Mouse (Mus musculus): ENCODE results near the gene Adamtsl2. TPM values are rescaled to one million over a fixed set of nuclear protein-coding genes. Genes with fewer than 3 reads are reported as not detected.

Gene Adamtsl2
- total RNA-seq (2021), result 10 to 100 TPM in 1 of 2 experiments, 1 to 10 TPM in 1; 8.7 to 19.4 TPM

DNA sequence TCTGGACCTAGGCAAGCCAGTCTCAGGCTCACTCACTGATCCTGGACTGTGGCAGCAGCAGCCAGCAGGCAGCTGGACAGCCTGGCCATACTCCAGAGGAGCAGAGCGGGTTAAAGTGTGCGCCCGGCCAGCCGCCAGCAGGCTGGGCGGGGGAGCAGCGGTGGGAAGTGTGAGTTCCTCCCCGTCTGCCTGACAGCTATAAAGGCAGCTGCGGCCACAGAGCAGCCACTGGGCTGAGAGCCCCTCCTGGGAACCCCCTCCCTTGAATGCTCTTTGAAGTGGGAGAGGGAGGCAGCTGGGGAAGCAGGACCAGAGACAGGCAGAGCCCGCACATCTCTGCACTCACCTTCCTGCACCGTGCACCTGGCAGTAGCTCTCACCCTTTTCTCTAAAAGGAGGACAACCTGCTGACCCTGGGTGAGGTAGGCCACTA, at the start of gene Adamtsl2:
Gene Adamtsl2 (plus strand): TSS at position 228 of the 433 bp plus-strand sequence.
- peak; percentile 93 to 94 for DNase-seq
- intact Hi-C loops (cut with DNase I), result no loop called here

DNA sequence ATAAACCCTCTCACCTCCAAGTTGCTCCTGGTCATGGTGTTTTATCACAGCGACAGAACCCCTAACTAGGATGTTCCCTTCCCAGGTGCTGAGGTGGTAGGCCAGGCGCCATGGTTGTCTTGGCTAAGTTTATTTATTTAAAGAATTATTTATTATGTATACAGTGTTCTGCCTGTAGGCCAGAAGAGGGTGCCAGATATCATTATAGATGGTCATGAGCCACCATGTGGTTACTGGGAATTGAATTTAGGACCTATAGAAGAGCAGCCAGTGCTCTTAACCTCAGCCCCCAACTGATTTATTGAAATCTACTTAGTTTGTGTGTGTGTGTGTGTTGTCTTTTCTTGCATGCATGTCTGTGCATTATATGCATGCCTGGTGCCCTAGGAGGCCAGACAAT, 46.8 kb upstream of the Adamtsl2 start:
- DNase-seq, result no peak
- intact Hi-C loops (cut with DNase I), result no loop called here

DNA sequence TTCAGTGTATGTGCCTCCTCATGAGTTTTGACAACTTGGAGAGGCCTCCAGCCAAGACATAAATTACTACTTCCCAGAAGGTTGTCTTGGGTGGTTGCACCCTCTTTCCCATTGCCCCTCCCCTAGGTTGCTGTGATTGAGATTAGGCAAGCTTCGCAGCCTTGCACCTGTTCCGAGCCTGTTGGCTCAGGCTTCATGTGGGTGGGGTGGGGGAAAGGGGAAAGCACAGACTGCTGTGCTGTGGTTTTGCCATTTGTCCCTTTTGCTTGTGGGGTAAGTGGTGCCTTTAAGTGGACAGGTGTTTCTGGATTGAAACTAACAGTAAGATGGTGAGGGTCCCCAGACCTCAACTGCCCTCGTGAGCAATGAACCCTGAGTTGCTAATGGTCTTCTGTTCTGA, 43.2 kb upstream of the Adamtsl2 start:
- intact Hi-C loops (cut with DNase I), result no loop called here
- no peak for DNase-seq

DNA sequence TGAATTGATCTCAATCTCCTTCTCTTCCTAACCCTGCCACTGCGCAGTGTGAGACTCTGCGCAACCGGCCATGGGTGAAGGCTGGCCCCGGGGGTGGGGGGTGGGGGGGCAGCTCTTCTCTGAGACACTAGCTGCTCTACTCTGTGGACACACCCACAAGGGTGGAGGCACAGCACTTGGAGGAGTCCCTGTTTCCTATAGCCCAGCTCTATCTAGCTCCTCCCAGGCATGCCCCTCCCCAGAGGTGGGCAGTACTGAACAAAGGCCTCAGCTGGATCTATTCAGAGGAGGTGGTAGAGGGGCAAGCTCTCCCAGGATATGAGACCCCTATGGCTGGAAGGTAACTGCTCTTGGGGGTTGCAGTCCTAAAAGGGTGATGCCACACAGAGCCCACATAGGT, 42.2 kb upstream of the Adamtsl2 start:
- intact Hi-C loops (cut with DNase I), result no loop called here

DNA sequence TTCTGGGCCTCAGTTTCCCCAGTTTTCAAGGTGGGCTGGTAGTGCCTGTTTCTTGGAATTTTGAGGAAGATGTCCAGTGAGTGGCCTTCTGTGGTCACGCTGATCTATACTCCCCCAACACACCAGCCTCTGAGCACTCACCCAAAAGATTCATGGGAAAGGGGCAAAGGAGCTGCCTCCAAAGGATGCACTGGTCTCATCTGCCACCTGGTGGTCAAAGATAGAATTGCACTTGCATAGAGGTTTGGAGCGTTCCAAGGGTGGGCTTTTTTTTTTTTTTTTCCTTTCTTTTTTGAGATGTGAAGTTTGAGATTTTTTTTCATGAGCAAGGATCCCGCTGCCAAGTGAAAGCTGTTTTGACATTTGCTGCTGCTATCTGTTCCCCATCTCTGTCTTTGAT, 40.6 kb upstream of the Adamtsl2 start:
- intact Hi-C loops (cut with DNase I), result loop anchor here (1.0 to 2.0 kb wide), 4 partner anchors 21 to 392 kb away; no protein-coding TSS in a partner anchor
- peak; percentile 82 to 89 for DNase-seq

More for the DNA sequence above, 42.2 kb upstream of the Adamtsl2 start:
- DNase-seq, result no peak

DNA sequence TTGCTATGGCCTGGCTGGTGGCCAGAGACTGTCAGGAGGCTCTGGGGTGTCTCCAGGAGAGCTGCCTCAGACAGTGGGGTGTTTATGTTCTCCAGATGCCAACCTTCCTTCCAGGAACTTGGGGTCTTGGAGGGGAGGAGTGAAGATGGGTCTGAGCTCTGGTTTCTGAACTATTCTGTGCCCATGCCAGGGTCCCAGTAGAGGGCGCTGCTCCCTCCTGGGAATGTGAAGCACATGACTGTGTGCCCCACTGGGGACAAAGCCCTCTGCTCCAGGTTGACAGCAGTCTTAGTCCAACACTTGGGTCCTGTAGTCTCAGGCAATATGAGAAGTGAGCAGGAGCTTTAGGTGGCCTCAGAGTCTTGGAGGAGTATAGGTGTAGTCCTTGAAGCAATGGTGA, 39.9 kb upstream of the Adamtsl2 start:
- peak in 1 of 2 experiments; percentile 44 for DNase-seq
- intact Hi-C loops (cut with DNase I), result loop anchor here (2.0 kb wide), 2 partner anchors 108 to 392 kb away; no protein-coding TSS in a partner anchor

DNA sequence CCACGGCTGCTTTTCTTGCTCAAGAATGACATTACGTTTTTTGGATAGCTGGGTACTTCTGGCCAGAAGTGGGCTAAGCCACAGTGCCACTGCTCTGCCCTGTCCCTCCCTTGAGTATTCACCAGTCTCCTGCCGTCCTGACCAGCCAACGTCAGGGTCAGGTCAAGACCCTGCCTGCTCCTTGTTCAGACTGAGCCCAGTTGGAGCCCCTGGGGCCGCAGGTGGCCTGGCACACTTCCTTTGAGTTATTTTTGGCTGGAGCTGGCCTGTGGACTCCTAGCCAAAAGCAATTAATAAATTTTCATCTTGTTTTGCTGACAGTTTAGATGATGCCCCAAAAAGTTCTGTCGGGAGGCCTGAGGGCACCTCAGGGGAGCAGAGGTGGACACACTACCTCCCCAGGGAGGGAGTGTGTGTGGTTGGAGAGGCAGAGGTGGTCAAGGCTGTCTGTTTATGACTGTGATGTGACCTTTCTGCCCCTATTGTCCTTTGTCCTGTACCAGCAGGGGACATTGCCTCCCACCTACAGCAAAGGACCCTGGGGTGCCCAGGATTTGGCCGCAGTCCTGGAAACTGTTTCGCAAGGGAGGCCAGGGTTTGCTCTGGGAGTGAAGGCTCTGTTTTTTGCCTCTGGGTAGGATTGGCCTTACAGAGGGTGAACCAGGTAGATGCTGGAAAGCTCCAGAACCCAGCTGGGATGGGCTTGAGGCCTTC, 36.9 kb upstream of the Adamtsl2 start:
- no peak for DNase-seq
- intact Hi-C loops (cut with DNase I), result loop anchor here (5.0 kb wide), 1 partner anchor 80 kb away; no protein-coding TSS in a partner anchor

DNA sequence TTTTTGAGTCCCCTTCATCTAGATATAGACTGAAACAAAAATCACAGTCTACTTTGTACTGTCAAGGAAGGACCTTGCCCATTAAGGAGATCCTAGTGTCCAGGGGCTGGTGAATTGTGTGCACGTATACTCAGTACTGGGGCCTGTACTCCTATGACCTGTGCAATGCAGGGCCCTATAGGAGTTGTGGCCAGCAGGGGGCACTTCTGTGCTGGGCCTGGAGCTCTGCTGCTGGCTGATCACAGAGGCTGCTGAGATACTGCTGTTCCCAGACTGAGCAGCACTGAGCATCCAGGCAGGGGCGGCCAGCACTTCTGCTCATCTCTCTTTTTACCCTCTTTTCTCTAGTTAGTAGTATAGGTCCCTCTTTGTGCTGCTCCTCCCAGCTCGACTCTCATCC, 35.7 kb upstream of the Adamtsl2 start:
- DNase-seq, result peak; percentile 92 to 93
- intact Hi-C loops (cut with DNase I), result loop anchor here (1.0 to 5.0 kb wide), 2 partner anchors 79 to 194 kb away; no protein-coding TSS in a partner anchor

DNA sequence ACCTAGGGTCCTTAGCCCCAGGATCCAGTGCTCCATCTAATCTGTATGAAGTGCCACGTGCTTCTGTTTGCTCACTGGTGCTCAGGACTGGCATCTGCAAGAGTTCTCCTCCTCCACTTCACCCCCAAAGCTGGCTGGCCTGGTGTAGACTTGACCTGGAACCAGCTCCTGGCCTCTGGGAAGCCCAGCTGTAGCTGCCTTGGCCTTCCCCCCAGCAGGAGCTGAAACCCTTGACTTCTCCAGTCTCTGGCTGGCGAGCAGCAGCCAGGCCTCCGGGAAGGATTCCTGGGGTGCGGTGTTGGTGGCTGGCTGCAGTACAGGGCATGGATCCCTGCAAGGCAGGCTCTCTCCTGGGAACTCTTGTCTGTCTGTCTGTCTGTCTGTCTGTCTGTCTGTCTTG, 35.0 kb upstream of the Adamtsl2 start:
- peak in 1 of 2 experiments; percentile 40 for DNase-seq
- intact Hi-C loops (cut with DNase I), result loop anchor here (5.0 kb wide), 1 partner anchor 78 kb away; no protein-coding TSS in a partner anchor

DNA sequence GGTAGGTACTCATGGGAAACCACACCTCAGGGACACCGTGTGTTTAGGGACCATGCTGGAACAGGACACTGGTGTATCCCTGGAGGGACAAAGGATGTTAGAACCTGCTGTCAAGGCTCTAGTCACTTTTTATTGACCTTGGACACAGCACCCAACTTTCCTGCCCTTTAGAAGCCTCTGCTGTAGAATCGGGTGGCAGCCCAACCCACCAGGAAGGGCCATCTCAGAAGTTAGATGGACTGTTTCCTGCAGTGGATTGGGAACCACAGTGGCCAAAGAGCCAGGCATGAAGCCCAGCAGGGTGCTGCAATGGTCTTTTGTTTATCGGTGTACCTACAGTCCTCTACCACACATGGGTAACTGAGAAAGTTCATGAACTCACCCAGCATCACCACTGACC, 34.5 kb upstream of the Adamtsl2 start:
- DNase-seq, result peak in 1 of 2 experiments; percentile 26
- intact Hi-C loops (cut with DNase I), result loop anchor here (5.0 kb wide), 1 partner anchor 78 kb away; no protein-coding TSS in a partner anchor

DNA sequence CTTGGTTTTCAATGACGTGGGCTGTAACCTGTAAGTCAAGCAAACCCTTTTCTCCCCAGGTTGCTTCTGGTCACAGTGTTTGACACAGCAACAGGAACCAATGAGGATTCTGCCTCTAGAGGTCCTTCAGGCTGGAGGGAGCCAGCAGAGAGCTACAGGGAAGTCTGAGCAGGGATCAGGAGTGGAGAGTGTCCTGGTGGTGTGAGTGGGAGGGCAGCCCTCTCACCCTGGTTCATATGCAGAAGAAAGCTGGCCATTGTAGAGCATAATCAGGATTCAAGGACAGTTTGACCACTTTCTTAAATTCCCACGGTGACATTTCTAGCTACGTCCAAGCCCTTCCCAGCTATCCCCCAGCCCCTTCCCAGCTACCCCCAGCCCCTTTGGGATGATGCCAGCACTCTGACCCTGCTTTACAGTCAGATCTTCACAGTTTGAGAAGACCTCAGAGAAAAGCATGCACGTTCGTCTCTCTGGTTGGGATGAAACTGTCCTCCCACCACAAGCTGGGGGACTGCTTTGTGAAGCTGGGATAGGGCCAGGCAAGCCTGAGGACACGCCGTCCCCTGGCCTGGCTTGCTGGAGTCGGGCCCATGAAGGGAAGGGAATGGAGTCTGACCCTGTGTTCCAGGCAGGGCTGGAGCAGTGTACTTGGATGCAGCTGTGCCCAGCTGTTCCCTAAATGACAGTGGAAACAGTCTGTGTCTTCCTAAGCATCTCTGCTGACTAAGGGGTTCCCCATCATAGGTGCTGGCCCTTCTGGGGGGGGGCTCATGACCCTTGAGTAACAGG, 33.0 kb upstream of the Adamtsl2 start:
- intact Hi-C loops (cut with DNase I), result no loop called here

DNA sequence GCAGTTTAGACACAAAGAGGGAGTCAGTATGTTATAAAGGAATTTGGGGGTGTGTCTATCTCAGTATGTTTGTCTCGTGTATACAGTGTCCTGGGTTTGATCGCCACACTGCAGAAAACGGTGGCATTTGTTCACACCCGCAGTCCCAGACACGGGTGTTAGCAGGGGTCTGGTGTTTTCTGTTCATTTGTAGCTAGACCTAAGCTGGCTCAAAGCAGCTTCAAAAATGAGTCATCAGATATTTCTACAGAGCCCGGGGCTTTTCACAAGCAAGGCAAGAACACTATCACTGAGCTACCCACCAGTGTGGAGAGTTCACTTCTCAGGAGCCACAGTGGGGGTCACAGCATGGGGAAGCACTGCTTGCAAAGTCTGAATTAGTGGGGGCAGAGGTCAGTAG, 29.8 kb upstream of the Adamtsl2 start:
- intact Hi-C loops (cut with DNase I), result no loop called here
- DNase-seq, result no peak

More for the DNA sequence above, 33.0 kb upstream of the Adamtsl2 start:
- DNase-seq, result peak; percentile 91

DNA sequence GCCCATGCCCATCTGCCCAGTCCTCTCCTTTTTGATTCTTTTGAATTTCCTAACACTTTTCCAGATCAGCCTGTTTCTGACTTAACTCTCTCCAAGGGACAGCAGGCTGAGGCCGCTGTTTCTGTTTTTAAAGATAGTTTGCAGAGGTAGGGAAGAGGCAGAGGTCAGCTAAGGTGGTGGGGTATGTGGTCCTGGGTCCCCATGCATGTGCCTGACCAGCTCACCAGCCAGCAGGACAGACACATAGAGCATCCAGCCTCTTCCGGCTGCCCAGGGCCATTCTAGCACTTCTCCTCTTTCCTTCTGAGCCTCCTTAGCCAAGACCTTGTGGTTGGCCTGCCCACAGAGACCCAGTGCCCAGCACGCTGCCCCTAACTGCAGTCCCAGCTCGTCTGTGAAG, 20.9 kb upstream of the Adamtsl2 start:
- intact Hi-C loops (cut with DNase I), result no loop called here
- DNase-seq, result no peak

DNA sequence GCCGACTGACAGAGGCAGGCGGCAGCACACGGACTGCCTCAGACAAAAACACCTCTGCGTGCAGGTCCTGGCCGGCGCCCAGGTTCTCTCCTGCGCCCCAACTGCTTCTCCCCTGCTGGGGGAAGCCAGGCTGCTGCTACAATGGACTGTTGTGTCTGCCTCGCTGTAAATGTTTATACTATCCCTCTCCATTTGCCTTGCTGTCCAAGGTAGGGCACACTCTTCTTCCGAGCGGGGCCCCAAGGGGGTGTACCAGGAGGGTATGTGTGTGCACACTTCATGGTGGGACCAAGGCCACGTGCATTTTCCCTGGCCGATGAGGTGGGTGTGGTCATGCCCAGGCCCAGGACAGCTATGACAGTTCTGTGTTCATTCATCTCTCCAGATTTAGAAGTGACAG, 20.4 kb upstream of the Adamtsl2 start:
- intact Hi-C loops (cut with DNase I), result no loop called here
- no peak for DNase-seq

DNA sequence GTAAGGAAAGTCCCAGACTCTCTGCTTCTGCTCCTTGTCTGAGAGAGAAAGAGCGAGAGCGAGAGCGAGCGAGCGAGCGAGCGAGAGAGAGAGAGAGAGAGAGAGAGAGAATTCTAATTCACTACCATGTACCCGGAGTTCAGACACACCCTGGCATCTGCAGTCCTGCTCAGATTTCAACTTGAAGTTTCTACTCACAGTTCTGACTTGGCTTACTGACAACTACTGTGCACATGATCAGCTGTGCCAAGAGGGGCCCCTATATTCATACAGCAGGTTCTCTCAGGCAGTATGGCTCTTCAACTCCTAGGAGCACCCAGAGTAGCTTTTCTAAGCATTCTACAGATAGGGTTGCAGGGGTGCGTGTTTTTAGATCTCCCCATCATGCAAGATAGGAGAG, 20.0 kb upstream of the Adamtsl2 start:
- DNase-seq, result no peak
- intact Hi-C loops (cut with DNase I), result no loop called here

DNA sequence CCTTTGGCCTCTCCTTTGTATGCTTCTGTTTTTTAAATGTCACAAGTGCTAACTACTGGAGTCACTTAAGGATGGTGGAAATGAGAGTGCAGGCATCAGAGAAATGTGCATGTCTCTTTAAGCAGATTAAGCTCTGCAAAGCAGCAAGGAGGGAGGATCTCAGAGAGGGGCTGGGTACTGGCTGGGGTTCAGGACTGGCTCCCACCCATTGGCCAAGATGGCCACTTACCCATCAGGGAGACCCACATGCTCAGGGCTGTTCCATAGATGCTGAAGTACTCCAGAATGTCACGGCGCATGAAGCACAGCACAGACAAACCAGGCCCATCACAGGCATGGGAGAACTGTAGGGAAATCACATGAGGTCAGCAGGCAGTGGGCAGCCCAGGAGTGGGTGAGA, 12.1 kb upstream of the Adamtsl2 start:
- intact Hi-C loops (cut with DNase I), result no loop called here
- no peak for DNase-seq

DNA sequence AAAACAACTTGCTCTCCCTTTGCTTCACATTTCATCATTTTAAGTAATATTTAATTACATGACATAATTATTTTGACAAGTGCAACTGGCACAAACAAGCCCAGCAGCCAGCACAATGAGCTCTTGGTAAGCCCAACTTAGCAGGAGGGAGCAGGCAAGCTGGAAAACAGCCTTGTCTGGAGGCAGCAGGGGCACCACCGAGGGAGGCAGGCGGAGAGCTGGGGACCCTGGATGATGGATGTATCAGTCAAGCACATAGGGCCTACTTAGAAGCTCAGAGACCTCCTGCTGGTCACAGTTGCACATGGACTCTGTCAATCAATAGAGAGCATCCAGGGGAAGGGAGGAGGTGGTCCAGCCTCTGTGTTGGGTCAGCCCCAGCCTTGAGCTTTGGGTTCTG, 11.2 kb upstream of the Adamtsl2 start:
- DNase-seq, result no peak
- intact Hi-C loops (cut with DNase I), result no loop called here

DNA sequence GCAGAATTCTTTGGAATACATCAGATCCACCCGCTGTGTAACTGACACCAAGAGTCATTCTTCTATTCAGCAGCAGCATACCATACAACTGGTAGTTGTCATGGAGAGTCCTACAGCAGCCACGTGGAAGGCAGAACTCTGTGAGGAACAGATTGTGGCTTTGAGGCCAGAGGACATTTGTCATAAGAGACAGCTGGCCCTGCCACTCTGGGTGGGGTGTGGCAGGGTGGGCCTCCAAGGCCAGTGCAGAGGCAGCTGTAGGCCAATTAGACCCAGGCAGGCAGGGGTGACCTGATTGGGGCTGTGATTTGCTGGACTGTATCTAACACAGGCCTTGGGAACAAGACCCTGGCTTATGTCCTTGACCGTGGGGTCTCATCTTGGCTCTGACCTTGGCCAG, 9.5 kb upstream of the Adamtsl2 start:
- DNase-seq, result no peak
- intact Hi-C loops (cut with DNase I), result no loop called here

DNA sequence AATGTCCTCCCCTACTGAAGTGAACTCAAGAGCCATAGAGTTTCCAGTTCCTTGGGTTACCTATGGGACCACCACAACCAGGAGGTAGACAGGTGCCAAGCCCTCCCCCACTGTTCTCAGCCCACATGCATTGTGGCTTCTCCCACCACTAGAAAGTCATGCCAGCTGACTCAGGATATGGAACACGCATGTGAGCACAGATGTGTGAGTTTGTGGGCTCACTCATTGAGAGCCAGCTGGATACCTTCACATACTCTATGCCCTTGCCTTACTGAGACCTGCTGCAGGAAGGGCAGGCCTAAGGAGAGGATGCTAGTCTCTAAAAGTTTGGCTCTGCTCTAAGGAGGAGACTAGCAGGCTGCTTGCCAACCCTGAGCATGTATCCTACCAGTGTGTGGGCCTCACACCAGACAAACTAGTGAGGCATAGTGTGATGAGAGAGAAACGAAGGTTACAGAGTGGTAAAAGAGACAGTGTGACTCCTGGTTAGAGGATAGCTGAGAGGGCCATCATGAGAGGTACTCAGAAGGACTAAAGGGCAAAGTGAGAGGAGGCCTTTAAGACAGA, 8.8 kb upstream of the Adamtsl2 start:
- no peak for DNase-seq
- intact Hi-C loops (cut with DNase I), result no loop called here

DNA sequence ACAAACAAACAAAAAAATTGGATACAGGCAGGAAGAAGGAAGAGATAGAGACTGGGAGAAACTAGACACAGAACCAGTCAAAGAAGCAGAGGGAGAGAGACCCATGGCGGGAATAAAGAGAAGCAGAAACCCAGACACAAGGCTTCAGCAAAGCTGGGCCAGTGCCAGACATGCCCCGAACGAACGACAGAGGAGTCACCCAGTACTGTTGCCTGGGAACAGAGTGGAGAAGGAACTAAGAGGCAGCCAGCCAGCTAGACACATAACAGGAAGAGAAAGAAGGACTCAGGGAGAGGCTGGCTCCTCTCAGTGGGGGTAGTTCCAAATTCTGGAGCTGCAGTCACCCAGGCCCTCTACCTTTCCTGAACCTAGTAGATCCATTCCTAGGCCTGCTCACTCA, 8.0 kb upstream of the Adamtsl2 start:
- intact Hi-C loops (cut with DNase I), result no loop called here
- DNase-seq, result peak; percentile 85 to 86

DNA sequence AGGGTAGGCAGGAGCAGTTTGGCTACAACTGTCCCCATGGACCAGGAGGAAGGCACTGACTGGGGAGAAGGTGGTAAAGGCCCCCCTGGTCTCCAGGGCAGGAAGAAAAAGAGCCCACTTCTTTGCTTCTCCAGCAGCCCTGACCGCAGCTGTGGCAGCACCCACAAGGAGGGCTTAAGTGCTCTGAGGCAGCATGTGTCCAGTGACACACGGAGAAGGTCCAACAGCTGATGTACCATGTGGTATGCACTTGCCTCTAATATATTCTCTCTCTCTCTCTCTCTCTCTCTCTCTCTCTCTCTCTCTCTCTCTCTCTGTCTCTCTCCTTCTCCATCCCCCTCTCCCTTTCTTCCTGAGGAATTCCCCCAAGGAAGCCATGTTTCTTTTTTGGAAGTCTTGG, 7.2 kb upstream of the Adamtsl2 start, which contains the start of gene Mymk:
Gene Mymk (minus strand): TSS at position 202 of the 400 bp plus-strand sequence.
- no peak for DNase-seq
- intact Hi-C loops (cut with DNase I), result no loop called here
